Mouse (Mus musculus) cerebellum, adult 2 months (tissue): ENCODE measurements around the gene Gpr183. TPM values are rescaled to one million over a fixed set of nuclear protein-coding genes. Genes with fewer than 3 reads are reported as not detected.

ENCODE experiments used
- DNase-seq, 2 experiments: peaks; one replicate each; pipeline ENCODE4 v3.0.0; 2021
- H3K27ac ChIP-seq: fragments of 200-500 bp; 2 replicates; pipeline ENCODE4 v1.5.1; 2012; ENCODE audit warnings: low read length, control low read depth, inconsistent platforms; ENCODE audit not compliant: insufficient read depth
- H3K27me3 ChIP-seq: fragments of 200-500 bp; 2 replicates; pipeline ENCODE4 v1.6.1; 2012; ENCODE audit warnings: inconsistent platforms, mild to moderate bottlenecking, low read length, moderate library complexity; ENCODE audit not compliant: control insufficient read depth, insufficient read depth
- H3K4me1 ChIP-seq: fragments of 200-500 bp; 2 replicates; pipeline ENCODE4 v1.6.1; 2011; ENCODE audit warnings: low read length; ENCODE audit not compliant: control insufficient read depth, insufficient read depth
- H3K4me3 ChIP-seq: fragments of 200-500 bp; replicated peaks from 2 replicates; pipeline ENCODE3; 2011; ENCODE audit warnings: mild to moderate bottlenecking, low read depth, low read length, control low read depth; ENCODE audit not compliant: insufficient read depth
- CTCF ChIP-seq: fragments of 200-500 bp; IDR thresholded peaks from 2 replicates; pipeline ENCODE4 v1.5.1; 2011; ENCODE audit warnings: low read depth, mild to moderate bottlenecking, control low read depth, low read length, moderate library complexity, borderline replicate concordance; ENCODE audit not compliant: insufficient read depth
- POLR2A ChIP-seq: fragments of 200-500 bp; IDR thresholded peaks from 2 replicates; pipeline ENCODE4 v1.6.1; 2011; ENCODE audit warnings: low read length, control low read depth, borderline replicate concordance; ENCODE audit not compliant: insufficient read depth
- WGBS: fragments of 180-500 bp; shearing (Covaris S2); methylation state at CpG from one replicate; pipeline ENCODE4 v1.1.7; 2018; 5-methylcytosine and 5-hydroxymethylcytosine counted together
- polyA plus RNA-seq: library from polyadenylated mRNA; depleted of rRNA; stranded (reverse); fragments of >200 nt; gene quantifications from 2 replicates; pipeline ENCODE4 v1.2.3, GENCODE M21; 2012

Gpr183 gene
- polyA plus RNA-seq, 1 experiment: 0.33 TPM

DNA sequence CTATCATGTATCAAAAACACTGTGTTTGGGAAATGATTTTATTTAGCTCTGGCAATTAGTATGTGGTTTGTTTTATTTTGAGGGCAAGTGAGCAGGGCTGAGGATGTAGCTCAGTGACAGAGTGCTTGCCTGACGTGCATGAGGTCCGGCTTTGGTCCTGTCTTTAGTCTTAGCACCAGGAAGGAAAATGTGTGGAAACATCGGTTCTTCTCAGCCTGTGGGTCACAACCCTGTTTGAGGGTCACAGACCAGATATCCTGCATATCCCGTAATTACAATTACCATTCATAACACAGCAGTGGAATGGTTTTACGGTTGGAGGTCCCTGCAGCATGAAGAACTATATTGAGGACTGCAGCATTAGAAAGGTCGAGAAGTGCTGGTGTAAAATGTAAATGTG lies 21.0 kb upstream of the Gpr183 start:
- H3K27me3 ChIP-seq: no peaks in the 10 kb centered on the region
- no peak overlapping the region for H3K27ac ChIP-seq
- 93% methylated on average over 6 of the region's 6 CpGs for WGBS
- TF ChIP-seq CTCF (no peak), POLR2A (no peak)
- no peak for DNase-seq
- H3K4me3 ChIP-seq: no peak overlapping the region
- peaks cover 2% of the 10 kb centered on the region for H3K4me1 ChIP-seq

DNA sequence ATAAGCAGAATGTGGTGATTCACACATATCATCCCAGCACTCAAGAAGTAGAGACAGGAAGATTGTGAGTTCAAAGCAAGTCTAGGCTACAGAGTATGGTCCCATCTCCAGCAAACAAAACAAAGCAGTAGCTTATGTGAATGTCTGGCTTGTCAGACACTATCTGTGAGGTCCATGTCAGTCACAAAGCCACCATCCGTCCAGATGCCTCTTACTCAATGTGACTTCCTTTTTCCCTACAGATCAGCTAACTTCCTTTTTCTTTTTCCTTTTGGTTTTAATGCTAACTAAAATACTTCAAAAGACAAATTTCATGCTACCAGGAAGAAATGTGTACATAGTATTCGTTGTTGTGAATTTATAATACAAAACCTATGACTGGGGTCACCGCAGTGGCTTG lies 20.5 kb upstream of the Gpr183 start:
- WGBS: 87% methylated on average over 3 of the region's 3 CpGs
- no peak for DNase-seq
- Histone ChIP-seq H3K27me3 (no peaks in the 10 kb centered on the region), H3K4me3 (no peak overlapping the region), H3K27ac (no peak overlapping the region), H3K4me1 (peaks cover 4% of the 10 kb centered on the region)
- TF ChIP-seq CTCF (no peak), POLR2A (no peak)

DNA sequence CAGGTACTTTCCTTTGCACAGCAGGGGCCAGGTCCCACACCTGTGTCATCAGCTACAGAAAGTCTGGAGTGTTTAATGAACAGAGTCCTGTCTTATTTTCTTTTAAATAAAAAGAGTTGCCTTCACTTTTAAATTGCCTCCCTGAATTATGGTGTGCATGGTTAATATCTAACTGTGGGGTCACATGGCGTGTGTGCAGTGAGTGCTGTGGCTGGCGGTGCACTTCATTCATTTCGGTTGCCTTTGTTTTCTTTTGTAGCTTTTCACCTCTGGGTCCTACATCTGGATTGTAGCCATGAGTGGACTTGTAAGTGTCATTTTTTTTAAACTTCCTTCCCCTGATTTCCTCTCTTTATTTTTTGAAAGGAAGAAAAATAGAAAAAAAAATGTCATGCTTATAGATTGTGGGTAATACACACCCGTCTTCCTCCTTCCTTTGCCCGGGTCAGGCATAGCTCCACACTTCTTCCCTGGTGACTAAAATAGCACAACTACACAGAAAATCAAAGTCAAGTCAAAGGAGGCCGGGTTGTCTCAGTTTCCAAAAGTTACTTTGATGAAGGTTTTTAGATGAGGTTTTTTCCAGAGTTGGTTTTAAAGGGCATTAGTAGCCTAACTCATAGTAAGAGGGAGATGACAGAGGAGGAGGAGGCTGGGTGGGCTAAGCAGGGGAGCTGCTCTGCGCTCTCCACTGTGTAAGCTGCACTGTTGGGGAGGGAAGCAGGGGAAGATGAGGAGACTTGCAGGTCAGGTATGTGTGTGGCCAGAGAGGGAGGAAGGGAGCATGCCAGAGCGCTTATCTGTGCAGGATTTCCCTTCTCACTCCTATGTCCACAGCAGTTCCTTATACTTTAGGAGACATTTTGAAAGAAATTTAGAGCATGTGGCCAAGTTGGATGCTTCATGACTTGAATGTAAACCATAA lies 18.3 kb upstream of the Gpr183 start:
- Histone ChIP-seq H3K4me3 (no peak overlapping the region), H3K4me1 (peaks cover 4% of the 10 kb centered on the region), H3K27me3 (no peaks in the 10 kb centered on the region), H3K27ac (no peak overlapping the region)
- whole genome bisulfite sequencing: 90% methylated on average over 8 of the region's 8 CpGs
- no peak for DNase-seq
- TF ChIP-seq POLR2A: no peak
- TF ChIP-seq CTCF: no peak

DNA sequence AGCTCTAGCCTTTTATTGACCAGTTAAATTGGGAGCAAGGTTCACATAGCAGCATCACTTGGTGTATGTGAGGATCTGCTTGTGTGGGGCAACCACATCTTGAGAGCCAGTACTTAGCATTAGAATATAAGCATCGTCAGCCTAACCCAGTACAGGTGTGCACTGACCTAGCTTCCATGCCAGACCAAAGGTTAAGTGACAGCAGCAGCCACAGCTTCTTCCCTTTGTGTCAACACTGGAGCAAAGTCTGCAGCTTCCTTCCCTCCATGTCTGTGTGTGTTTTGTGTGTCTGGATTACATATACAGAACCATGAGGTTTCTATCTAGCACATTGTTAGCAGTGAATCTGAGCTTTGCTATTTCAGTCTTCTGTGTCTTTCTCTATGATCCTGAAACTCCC lies 16.5 kb upstream of the Gpr183 start:
- Histone ChIP-seq H3K4me3 (no peak overlapping the region), H3K4me1 (peaks cover 3% of the 10 kb centered on the region), H3K27ac (no peak overlapping the region), H3K27me3 (no peaks in the 10 kb centered on the region)
- no peak for DNase-seq
- WGBS: 93% methylated on average over 1 of the region's 1 CpGs
- TF ChIP-seq CTCF: no peak
- no peak for TF ChIP-seq POLR2A

GRCm38 (mm10) chr14:121973114-121973513 lies 8.1 kb upstream of the Gpr183 start:
- Histone ChIP-seq H3K27ac (no peak overlapping the region), H3K4me3 (no peak overlapping the region), H3K4me1 (no peaks in the 10 kb centered on the region), H3K27me3 (no peaks in the 10 kb centered on the region)
- DNase-seq: no peak
- WGBS: 93% methylated on average over 10 of the region's 10 CpGs
- TF ChIP-seq POLR2A (no peak), CTCF (no peak)

DNA sequence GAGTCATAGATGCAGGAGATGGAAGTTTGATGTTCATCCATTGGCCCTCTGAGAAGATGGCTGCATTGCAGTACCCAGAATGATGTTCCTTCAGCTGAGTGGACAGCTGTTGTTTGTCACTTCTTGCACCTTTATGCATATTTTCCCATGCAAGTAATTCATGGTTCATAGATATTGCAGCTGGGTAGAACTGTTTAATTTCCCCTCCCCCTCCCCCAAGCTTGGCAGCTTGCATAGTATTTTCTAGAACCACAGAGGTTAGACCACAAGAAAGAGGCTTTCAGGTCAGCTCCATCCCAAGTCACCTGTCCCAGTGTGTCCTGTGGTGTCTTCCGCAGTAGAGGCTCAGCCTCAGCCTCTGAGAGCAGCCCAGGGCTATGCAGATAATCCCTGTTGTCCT lies 5.4 kb upstream of the Gpr183 start:
- no peak overlapping the region for H3K27ac ChIP-seq
- no peaks in the 10 kb centered on the region for H3K4me1 ChIP-seq
- H3K27me3 ChIP-seq: no peaks in the 10 kb centered on the region
- TF ChIP-seq CTCF (no peak), POLR2A (no peak)
- no peak overlapping the region for H3K4me3 ChIP-seq
- WGBS: 93% methylated on average over 1 of the region's 1 CpGs
- no peak for DNase-seq

- no peak overlapping the region for H3K4me3 ChIP-seq
- TF ChIP-seq CTCF: no peak
- TF ChIP-seq POLR2A: no peak
- no peak overlapping the region for H3K27ac ChIP-seq
- no peak for DNase-seq
- no peaks in the 10 kb centered on the region for H3K4me1 ChIP-seq
- H3K27me3 ChIP-seq: no peaks in the 10 kb centered on the region
- WGBS: 95% methylated on average over 4 of the region's 4 CpGs
These were observed 2.1 kb upstream of the Gpr183 start for GRCm38 (mm10) chr14:121967095-121967494.

GRCm38 (mm10) chr14:121965461-121965860 lies 466 bp upstream of the Gpr183 start:
- no peaks in the 10 kb centered on the region for H3K4me1 ChIP-seq
- TF ChIP-seq CTCF: no peak
- TF ChIP-seq POLR2A: no peak
- no peak overlapping the region for H3K27ac ChIP-seq
- no peaks in the 10 kb centered on the region for H3K27me3 ChIP-seq
- H3K4me3 ChIP-seq: no peak overlapping the region
- no peak for DNase-seq
- WGBS: 82% methylated on average over 4 of the region's 4 CpGs
